Mouse (Mus musculus) urinary bladder, postnatal 4 days (tissue): Measurements from ENCODE around the gene Tdg.

Experiments
- DNase-seq, 2 experiments: peaks; one replicate each; pipeline ENCODE4 v3.0.0; 2021 to 2022; ENCODE audit warnings: low spot score in 2 of 2

The Tdg gene

DNA sequence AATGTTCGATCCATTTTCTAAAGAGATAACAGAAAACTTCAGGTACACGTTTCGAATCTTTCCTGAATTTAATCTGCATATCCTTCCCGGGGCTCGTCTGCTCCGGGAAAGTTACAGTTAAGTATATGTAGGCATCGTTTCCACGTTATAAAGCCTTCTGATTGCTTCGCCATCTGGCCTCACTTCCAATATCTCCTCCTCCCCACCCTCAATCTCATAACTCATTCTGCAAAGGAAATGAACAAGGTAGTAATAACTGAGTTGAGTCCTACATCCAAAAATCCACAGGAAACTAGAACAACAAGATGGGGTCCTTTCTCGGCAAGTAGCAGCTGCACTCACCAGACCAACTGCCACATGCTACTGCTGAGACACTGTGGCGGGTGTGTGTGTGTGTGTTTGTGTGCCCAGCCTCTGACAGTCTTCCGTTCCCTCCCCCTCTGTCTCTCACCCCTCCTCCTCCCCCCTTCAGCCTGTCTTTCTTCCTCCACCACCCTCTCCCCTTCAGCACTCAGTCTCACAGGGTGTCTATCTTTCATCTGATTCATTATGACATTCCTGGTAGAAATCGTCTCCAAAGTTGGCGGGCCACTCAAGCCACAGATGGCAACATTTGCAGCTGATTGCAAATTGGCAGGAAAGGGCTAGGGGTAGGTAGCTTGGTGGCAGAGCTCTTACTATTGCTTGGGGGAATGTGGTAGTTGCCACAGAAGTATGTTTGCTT lies 32.8 kb downstream of the Tdg start:
- DNase-seq = no peak

DNA sequence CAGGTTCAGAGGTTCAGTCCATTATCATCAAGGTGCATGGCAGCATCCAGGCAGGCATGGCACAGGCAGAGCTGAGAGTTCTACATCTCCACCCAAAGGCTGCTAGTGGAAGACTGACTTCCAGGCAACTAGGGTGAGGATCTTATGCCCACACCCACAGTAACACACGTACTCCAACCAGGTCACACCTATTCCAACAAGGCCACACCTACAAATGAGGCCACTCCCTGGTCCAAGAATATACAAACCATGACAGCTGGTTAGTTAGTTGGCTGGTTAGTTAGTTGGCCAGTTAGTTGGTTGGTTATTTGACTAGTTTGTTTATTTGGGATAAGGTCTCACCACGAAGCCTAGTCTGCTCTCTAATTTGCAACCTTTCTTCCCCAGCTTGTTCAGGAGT lies 33.7 kb downstream of the Tdg start:
- no peak for DNase-seq

DNA sequence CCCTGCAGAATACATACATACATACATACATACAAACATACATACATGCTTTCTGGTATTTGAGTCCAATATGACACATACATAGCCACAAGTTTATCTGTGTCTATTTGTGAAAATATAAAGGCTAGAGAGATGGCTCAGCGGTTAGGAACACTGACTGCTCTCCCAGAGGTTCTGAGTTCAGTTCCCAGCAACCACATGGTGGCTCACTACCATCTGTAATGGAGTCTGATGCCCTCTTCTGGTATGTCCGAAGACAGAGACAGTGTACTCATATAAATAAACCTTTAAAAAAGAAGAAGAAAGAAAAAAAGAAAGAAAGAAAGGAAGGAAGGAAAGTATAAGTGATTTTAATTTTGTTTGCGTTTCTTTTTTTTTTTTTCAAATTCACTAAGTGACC lies 36.3 kb downstream of the Tdg start:
- no peak for DNase-seq

DNA sequence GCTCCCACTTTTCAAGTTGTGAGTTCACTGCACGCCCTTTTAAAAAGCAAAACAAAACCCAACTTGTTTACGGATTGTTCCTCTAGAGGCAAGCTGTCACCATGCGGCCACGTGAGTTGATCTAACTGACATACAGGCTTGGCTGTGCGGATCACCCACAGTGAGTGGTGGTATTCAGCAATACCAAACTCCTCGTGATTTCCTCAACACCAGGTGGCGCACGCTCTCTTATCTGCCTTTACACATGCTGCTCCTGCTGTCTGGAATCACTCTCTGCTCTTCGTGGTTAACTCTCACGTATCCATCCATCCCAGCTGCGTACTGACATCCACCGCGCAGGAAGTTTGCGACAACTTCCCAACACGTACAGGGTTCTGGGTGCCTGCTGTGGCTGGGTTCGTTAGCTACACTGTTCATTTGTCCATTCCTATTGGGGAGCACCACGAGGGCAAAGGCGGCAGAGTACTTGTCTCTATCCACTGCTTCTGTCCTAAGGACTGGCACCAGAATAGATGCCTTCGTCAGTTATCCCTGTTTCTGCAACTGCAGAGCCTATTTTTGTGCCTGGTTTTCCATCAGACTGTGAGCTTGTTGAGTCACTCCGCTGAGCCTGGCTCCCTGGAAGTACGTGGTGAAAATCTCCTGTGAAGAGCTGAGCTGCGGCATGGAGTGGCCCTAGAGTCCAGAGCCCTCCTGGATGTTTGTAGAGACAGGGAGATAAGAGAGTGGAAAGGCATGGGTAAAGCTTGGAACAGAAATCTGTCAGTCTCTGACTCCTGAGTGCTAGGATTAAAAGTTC lies 37.0 kb downstream of the Tdg start:
- DNase-seq = peak; percentile 69 to 88

DNA sequence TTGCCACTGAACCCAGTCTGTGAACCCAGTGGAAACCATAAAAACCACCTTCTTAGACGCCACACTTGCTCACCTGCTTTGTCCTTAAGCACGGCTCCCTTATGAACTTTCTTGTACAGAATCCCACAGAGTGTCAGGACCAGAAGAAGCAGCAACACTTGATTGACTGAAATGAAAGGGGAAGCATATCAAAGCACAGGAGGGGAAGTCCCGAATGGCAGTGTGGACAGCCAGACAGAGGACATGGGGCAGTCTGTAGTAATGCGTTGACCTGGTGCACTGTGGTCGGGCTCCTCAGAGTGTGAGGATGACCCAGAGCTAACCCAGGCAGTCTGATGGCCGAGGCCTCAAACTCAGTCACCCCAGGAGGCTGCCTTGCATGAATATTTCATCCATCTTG lies 40.6 kb downstream of the Tdg start:
- DNase-seq = no peak

DNA sequence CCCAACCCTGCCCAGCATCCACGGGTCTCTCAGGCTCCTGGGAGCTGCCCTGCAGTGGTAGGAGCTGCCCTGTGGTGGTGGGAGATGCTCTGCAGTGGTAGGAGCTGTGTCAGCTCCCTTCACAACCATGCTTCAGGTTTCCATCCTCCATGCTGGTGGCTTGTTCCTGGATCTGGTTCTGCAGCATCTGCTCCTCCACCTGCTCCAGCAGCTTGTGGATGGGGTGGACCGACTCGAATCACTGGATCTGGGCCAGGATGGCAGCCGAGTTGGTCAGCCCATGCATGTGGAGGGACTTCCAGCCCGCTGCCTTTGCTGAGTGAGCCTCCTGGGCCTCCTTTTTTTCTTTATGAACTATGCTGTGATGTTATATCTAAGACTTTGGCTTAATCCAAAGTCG lies 47.3 kb downstream of the Tdg start:
- no peak for DNase-seq

DNA sequence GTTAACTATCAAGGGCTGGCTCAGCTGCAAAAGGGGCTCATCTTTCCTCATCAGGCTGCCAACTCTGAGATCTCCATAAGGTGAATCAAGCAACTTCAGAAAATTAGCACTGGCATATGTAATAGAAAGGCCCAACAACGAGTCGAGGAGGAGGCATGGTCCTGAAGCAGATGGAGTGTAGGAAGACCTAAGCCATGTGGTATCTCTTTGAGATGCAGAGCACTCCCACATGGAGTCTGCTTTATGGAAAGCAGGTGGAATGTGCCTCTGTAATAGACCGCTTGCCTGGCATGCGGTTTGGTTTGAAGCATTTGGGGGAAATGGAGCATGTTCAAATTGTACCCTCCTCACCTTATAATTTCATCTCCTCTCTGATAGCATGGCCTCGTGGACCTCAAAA lies 51.1 kb downstream of the Tdg start:
- DNase-seq = no peak

DNA sequence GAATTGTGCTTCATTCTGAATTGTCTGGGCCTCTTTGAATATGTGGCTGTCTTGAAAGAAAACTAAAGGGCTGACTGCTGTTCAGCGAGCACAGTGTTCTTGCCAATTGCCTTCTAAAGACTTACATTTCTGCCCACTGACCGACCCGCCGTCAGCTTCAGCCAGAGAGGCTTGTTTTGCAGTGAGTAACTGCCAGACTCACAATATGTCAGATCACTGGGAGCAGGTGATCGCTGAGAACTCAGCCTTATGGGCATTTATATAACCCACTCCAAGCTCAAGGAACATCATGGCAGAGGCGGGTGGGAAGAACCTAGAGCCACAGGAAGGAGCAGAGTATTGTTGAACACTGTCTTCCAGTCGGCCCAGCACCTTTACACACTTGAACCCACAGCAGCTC lies 52.0 kb downstream of the Tdg start:
- DNase-seq = no peak

DNA sequence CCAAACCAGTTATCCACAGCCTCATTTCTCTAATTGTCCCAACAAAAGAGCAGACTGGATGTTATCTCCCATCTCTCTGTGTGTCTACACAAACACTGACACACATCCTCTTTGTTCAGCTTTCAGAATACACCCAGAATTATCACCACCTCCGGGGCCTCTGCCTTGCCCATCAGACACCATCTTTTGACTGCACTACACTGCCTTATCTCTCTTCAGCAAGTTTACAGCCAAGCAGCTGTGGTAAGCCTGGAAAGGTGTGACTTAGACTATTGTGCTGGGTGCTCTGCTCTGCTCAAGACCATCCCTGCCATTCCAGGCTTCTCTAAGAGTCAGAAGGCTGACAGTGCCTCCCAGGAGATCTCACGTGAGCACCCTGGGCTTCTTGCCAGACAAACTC lies 55.8 kb downstream of the Tdg start:
- DNase-seq = no peak

DNA sequence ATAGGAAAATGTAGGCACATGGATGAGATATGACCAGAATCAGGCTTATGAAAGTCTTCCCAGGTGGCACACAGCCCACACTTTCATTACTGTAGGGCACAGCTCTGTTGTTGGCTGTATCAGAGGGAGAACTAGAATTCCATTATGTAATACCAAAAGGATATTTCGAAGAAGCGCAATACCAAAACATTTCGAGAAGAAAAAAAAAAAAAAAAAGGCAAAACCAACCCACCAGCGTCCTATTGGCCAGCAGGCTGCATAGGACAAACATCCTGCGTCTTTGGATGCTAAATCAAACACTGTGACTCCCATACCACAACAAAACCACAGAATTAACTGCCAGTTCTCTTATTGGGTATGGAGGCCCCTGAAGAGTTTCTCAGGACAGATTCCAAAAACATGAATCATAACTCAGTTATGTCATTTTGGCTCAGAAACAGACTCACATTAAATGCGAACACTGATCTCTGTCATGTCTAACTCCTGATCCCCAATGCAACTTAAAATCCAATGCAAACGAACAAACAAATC lies 60.1 kb downstream of the Tdg start:
- no peak for DNase-seq

DNA sequence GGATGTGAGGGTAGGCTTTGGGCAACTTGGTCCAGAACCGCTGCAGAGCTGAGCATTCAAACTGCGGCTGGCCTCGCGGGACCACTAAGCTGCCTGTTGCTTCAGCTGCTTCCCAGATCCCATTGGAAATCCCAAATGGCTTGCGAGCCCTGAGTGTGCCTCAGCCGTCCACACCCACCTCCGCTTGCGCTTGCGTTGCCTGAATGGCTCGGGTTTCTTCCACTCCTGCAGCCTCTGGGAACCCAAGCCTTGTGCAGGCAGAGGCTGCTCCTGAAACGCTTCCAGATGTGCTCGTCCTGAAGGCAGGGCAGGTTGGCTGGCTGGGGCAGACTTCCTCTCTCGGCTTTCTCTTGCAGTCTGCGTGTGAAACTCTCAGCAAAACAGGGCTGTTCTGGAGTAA lies 60.9 kb downstream of the Tdg start, which contains the start of gene Glt8d2:
Gene Glt8d2 (minus strand): TSS at position 157 of the 400 bp plus-strand sequence.
- DNase-seq = peak; percentile 64 to 76

DNA sequence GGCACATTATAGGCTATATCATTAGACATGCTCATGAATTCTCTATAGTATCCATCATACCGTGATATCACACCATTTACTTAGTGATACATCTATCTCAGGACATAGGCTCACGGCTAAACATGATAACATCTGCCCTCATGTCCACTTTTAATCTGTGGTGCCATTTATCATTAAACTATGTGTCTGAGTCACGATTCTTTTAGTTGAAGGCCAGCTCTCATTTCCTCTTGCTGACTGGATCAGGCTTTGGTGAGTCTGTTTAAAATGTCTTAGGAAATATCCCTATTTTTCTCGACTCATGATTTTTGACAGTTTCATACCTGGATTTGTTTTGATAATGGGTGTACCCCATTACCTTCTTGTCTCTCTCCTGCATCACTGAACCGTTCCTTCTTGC lies 66.3 kb downstream of the Tdg start, which contains the start of gene Hcfc2:
Gene Hcfc2 (plus strand): TSS at position 205 of the 400 bp plus-strand sequence.
- DNase-seq = no peak

DNA sequence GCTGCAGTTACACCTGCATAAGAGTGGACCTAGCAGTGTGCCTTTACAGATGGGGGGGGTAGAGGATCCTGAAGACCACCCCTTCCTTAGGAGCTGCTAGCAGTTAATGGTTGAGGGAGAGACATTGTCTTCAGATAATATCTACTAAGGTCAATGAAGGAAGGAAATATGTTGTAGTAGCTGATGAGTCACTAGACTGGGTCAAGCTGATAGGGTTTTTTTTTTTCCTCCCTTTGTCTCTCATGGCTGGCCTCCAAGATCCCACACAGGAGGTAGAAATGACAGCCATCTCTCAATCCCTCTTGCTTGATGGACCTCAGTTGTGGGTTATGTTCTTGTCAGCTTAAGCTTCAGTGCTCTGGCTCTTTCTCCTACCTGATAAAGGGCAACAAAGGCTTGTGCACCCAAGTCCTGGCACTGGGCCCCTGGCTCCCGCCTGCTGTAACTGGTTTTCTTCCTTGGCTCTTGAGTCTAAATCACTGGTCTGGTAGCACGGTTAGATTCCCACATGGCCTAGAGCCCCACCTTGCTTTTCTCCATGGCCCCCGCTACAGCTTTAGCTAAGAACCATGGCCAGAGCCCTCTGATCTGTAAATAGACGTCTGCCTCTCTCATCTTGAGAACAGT lies 66.9 kb downstream of the Tdg start:
- DNase-seq = no peak

DNA sequence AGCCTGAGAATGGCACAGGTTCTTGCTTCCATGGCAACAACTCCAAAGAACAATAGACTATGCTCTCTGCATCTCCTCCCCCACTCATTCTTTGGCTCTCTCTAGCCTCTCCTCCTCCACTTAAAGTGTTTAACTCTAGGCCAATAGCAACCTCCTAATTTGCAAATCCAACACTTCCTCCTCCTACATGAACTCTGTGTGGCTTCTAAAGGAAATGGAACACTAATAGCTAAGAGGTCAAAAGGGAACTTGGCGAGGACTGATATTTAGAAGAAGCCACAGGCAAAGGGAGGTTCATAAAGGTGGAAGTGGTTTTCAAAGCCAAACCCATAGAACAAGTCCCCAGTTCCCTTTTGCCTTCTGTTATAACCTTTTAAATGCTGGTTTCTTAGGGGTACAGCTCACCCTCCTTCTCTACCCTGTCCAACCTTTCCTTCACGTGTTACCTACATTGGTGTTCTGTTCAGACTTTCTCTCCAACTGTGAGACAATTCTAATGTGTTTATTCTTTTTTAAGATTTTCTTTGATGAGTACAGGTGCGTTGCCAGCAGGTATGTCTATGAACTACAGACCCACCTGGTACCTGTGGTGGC lies 67.8 kb downstream of the Tdg start:
- DNase-seq = no peak

DNA sequence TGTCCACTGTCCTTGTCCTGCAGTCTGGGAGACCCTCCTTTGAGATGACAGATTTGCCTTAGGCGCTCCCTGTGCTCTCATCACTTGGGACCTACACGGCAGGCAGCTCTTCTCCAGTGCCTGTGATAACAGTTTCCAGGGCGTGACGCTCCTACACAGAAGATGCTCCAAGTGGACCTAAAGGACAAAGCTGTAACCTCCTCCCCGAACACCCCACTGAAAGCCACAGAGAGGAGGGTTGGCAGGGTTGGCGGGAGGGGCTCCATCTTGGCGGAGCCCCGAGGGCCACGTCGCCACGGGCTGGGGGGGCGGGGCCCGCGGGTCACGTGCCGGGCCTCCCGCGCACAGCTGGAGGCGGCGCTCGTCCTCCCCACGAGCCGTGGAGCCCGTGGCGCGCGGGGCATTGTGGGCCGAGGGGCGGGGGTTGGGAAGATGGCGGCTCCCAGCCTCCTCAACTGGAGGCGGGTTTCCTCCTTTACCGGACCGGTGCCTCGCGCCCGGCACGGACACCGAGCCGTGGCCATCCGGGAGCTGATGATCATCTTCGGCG lies 69.2 kb downstream of the Tdg start:
- peak; percentile 84 to 91 for DNase-seq

DNA sequence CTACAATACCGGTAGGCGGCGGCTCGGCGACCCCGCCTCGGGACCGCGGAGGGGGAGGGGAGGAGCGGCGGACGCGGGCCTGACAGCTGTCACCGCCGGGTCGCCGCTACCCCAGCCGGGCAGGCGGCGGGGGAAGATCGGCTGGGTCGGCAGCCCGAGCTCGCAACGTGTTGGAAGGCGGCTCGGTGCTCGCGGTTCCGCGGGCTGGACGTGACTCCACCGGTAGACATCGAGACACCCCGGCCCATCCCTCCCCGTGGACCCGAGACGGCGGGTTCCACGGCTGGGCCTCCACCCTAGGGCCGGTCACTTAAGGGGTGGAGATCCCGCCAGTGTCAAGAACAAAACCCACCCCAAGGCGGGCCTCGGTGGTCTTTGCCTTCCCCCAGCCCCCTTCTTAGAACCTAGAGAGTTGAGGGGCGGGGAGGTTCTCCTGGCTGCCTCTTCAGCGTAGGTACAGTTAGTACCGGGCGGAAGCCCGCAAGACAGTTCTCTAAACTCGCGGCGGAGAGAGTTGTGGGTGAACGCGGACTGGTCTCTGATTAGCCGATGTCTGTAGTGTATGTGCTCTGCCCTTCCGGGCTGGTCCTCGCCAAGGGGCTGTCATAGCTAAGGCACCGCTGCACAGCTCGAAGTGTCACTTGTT lies 69.8 kb downstream of the Tdg start:
- peak in 1 of 2 experiments; percentile 63 for DNase-seq
